Mouse (Mus musculus) ovary, adult 18-20 months (tissue): ENCODE measurements around the gene Cd38.
A peak's percentile ranks its signal among the peaks of the same experiment; 100 is the strongest.

ENCODE experiments used
- DNase-seq: peaks from one replicate; pipeline ENCODE4 v3.0.0; 2022; ENCODE audit warnings: low spot score, mixed read lengths

The Cd38 gene

GRCm38 (mm10) chr5:43948111-43948743, 79.9 kb downstream of the Cd38 start:
- DNase-seq = peak; percentile 44

- DNase-seq = no peak
Measured at GRCm38 (mm10) chr5:43948748-43949275, 80.5 kb downstream of the Cd38 start.

- DNase-seq = no peak
Measured at GRCm38 (mm10) chr5:43953241-43953640, 84.9 kb downstream of the Cd38 start.

- no peak for DNase-seq
Measured at GRCm38 (mm10) chr5:43959884-43960440, 91.6 kb downstream of the Cd38 start.

- no peak for DNase-seq
Measured at GRCm38 (mm10) chr5:43961056-43961455, 92.7 kb downstream of the Cd38 start.
